Mouse (Mus musculus): ENCODE measurements around the gene Hyou1. TPM values are rescaled to one million over a fixed set of nuclear protein-coding genes. Genes with fewer than 3 reads are reported as not detected.

Gene Hyou1
- polyA plus RNA-seq, 1 experiment from 2014 or later: 30.1 TPM

Small RNA genes lying within 50 kb of the gene (microRNA-seq; reads per million reads assigned to microRNA genes)
- gene Gm44335 (not detected), gene Mir7085 (not detected)

Other genes starting within 250 kb of the Hyou1 start
- 14.5 and 15.2 TPM in 2 replicates for gene Mcam, start 245.0 kb upstream of the Hyou1 start, polyA plus RNA-seq (2014; fragmentation: Nextera tagmentation; extraction: Ambion mirVana)
- gene Cbl, start 145.4 kb upstream of the Hyou1 start, polyA plus RNA-seq (2014; fragmentation: Nextera tagmentation; extraction: Ambion mirVana): 20.9 and 22.2 TPM in 2 replicates
- not detected in 2 replicates for gene Ccdc153, start 138.8 kb upstream of the Hyou1 start, polyA plus RNA-seq (2014; fragmentation: Nextera tagmentation; extraction: Ambion mirVana)
- gene Pdzd3, start 128.0 kb upstream of the Hyou1 start, polyA plus RNA-seq (2014; fragmentation: Nextera tagmentation; extraction: Ambion mirVana): 0.23 TPM in 1 of 2 replicates, not detected in the other
- gene Nlrx1, start 110.9 kb upstream of the Hyou1 start, polyA plus RNA-seq (2014; fragmentation: Nextera tagmentation; extraction: Ambion mirVana): 1.9 and 3.2 TPM in 2 replicates
- 3.2 and 4.8 TPM in 2 replicates for gene Abcg4, start 90.9 kb upstream of the Hyou1 start, polyA plus RNA-seq (2014; fragmentation: Nextera tagmentation; extraction: Ambion mirVana)
- 25.6 and 28.0 TPM in 2 replicates for gene Hinfp, start 73.8 kb upstream of the Hyou1 start, polyA plus RNA-seq (2014; fragmentation: Nextera tagmentation; extraction: Ambion mirVana)
- 9.8 and 10.4 TPM in 2 replicates for gene C2cd2l, start 59.2 kb upstream of the Hyou1 start, polyA plus RNA-seq (2014; fragmentation: Nextera tagmentation; extraction: Ambion mirVana)
- gene Dpagt1, start 53.5 kb upstream of the Hyou1 start, polyA plus RNA-seq (2014; fragmentation: Nextera tagmentation; extraction: Ambion mirVana): 41.8 and 48.9 TPM in 2 replicates
- gene H2afx, start 44.8 kb upstream of the Hyou1 start, polyA plus RNA-seq (2014; fragmentation: Nextera tagmentation; extraction: Ambion mirVana): 355 and 377 TPM in 2 replicates
- gene Hmbs, start 35.3 kb upstream of the Hyou1 start, polyA plus RNA-seq (2014; fragmentation: Nextera tagmentation; extraction: Ambion mirVana): 147 and 158 TPM in 2 replicates
- gene Vps11, start 17.8 kb upstream of the Hyou1 start, polyA plus RNA-seq (2014; fragmentation: Nextera tagmentation; extraction: Ambion mirVana): 32.0 and 32.4 TPM in 2 replicates
- gene Slc37a4, start 17.4 kb downstream of the Hyou1 start, polyA plus RNA-seq (2014; fragmentation: Nextera tagmentation; extraction: Ambion mirVana): 20.8 and 21.1 TPM in 2 replicates
- 1,710 and 1,826 TPM in 2 replicates for gene Rps25, start 27.6 kb downstream of the Hyou1 start, polyA plus RNA-seq (2014; fragmentation: Nextera tagmentation; extraction: Ambion mirVana)
- gene Trappc4, start 28.1 kb downstream of the Hyou1 start, polyA plus RNA-seq (2014; fragmentation: Nextera tagmentation; extraction: Ambion mirVana): 225 and 239 TPM in 2 replicates
- 24.2 and 31.9 TPM in 2 replicates for gene Ccdc84, start 39.1 kb downstream of the Hyou1 start, polyA plus RNA-seq (2014; fragmentation: Nextera tagmentation; extraction: Ambion mirVana)
- not detected in 2 replicates for gene Foxr1, start 61.6 kb downstream of the Hyou1 start, polyA plus RNA-seq (2014; fragmentation: Nextera tagmentation; extraction: Ambion mirVana)
- gene Upk2, start 75.5 kb downstream of the Hyou1 start, polyA plus RNA-seq (2014; fragmentation: Nextera tagmentation; extraction: Ambion mirVana): not detected in 2 replicates
- 5.6 and 6.4 TPM in 2 replicates for gene Bcl9l, start 103.3 kb downstream of the Hyou1 start, polyA plus RNA-seq (2014; fragmentation: Nextera tagmentation; extraction: Ambion mirVana)
- 0.10 TPM in 1 of 2 replicates, not detected in the other for gene Cxcr5, start 182.4 kb downstream of the Hyou1 start, polyA plus RNA-seq (2014; fragmentation: Nextera tagmentation; extraction: Ambion mirVana)
- gene Ddx6, start 225.4 kb downstream of the Hyou1 start, polyA plus RNA-seq (2014; fragmentation: Nextera tagmentation; extraction: Ambion mirVana): 11.9 and 13.8 TPM in 2 replicates

Measured in midbrain, embryonic 11.5 days (tissue).